Mouse (Mus musculus) MEL (cell line): ENCODE measurements around the gene Entpd8.

Experiments used
- MYB ChIP-seq: IDR thresholded peaks from 2 replicates; pipeline ENCODE4 v1.6.1; 2011; ENCODE audit warnings: mild to moderate bottlenecking, low read depth, low read length, improper control_type of control experiment
- POLR2A ChIP-seq, 2 experiments: IDR thresholded peaks; 2 replicates each; pipeline ENCODE4 v1.6.1; 2011 to 2012; ENCODE audit warnings: low read length in 2 of 2, mild to moderate bottlenecking in 2 of 2, control low read depth in 1 of 2, improper control_type of control experiment in 1 of 2, low read depth in 1 of 2, moderate library complexity in 1 of 2; ENCODE audit not compliant: control insufficient read depth in 1 of 2, insufficient read depth in 1 of 2, poor library complexity in 1 of 2
- SIN3A ChIP-seq: IDR thresholded peaks from 2 replicates; pipeline ENCODE4 v1.6.1; 2012; ENCODE audit warnings: low read length, improper control_type of control experiment, inconsistent platforms

DNA sequence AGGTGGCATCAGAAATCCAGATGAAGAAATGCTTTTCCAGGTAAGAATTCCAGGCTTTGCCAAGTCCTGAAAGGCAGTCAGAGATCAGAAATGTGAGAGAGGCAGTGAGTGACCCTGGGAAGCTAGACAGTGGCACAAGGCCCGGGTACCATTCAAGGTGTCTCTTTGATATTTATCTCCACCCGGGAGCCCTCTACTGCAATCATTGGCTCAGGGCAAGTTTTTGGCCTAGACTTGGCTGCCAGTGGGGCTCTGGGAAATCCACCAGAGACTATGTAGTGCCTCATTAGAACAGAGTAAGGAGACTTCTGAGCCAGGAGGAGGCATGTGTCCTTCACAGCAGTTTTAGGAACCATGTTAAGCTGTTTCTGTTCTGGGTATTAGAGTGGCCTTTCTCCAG lies 42.6 kb downstream of the Entpd8 start:
- TF ChIP-seq SIN3A (no peak), POLR2A (IDR thresholded peaks at IDR 0.05; ENCODE audit: control insufficient read depth in 1 of 2, insufficient read depth in 1 of 2, low read depth in 1 of 2, low read length in 2 of 2, poor library complexity in 1 of 2) (no peak), MYB (no peak)
